In the genomic region with DNA sequence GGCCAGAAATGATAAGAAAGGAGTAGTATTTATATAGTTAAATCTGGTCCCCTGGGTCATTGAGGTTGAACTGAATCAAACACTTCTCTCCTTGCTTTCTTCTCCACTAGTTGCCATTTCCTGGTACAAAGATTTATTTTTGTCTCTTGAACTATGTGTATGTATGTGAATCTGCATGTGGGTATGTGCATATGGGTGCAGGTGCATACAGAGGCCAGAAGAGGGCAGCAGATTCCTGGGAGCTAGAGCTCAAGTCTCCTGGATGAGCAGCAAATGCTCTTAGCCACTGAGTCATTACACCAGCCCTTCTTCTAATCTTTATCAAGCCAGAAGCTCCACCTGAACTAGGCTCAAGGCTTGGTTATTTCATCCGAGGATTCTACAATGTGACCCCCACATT, we compare ENCODE assay signal across 22 mouse cellular contexts.
DNase-seq lines count a peak whose midpoint lies in the region; ATAC-seq and TF ChIP-seq lines count a peak whose summit lies in the region.
"Had no signal": no experiment of that assay in that cellular context is flagged by ENCODE, and none has a peak within 500 bp of the region (broad histone marks: within the 10 kb centered on the region; RNA-seq: fewer than 3 reads in every experiment).

No protein-coding gene starts in this region.

- H3K36me3 ChIP-seq in forebrain, postnatal 0 days (ENCODE audit: insufficient read depth): no peaks in the 10 kb centered on the region
- H3K36me3 ChIP-seq in forebrain, embryonic 10.5 days (replicated peaks): no peaks in the 10 kb centered on the region
- no peaks in the 10 kb centered on the region for H3K36me3 ChIP-seq in testis, adult 2 months (ENCODE audit: control insufficient read depth, insufficient read depth, low read length)
- H3K36me3 ChIP-seq: hindbrain, embryonic 15.5 days had no signal

- H3K9ac ChIP-seq in forebrain, postnatal 0 days: no peak overlapping the region
- H3K9ac ChIP-seq: forebrain, embryonic 13.5 days; hindbrain, embryonic 15.5 days; neural tube, embryonic 15.5 days had no signal

- no peak overlapping the region for H3K4me2 ChIP-seq in forebrain, postnatal 0 days (ENCODE audit: low read depth)
- H3K4me2 ChIP-seq: forebrain, embryonic 13.5 days; hindbrain, embryonic 15.5 days; neural tube, embryonic 15.5 days had no signal

- no peak overlapping the region for H3K4me3 ChIP-seq in forebrain, postnatal 0 days (ENCODE audit: low read depth, low read length)
- H3K4me3 ChIP-seq in forebrain, embryonic 10.5 days: no peak overlapping the region
- no peak overlapping the region for H3K4me3 ChIP-seq in layer of hippocampus, adult 2 months
- no peak overlapping the region for H3K4me3 ChIP-seq in testis, adult 2 months (ENCODE audit: control insufficient read depth, low read depth, low read length)
- H3K4me3 ChIP-seq: forebrain, embryonic 13.5 days; hindbrain, embryonic 15.5 days; neural tube, embryonic 15.5 days had no signal

- no peak for DNase-seq in forebrain, postnatal 0 days
- no peak for DNase-seq in forebrain, embryonic 10.5 days (ENCODE audit: extremely low spot score, low spot score)
- no peak for DNase-seq in layer of hippocampus, adult 2 months (ENCODE audit: low spot score in 2 of 2)
- DNase-seq in layer of hippocampus, postnatal 14 days (ENCODE audit: low spot score in 2 of 2): no peak
- no peak for DNase-seq in testis, postnatal 14 days (ENCODE audit: low spot score)
- DNase-seq in thymus, postnatal 10 days (ENCODE audit: low spot score in 2 of 2): no peak
- no peak for DNase-seq in spleen, postnatal 36 days (ENCODE audit: low spot score in 2 of 2)
- DNase-seq: adrenal gland, adult 8-10 months; cerebellum, adult 9-11 months; gastrocnemius, postnatal 14 days; heart, postnatal 10 days; kidney, adult 18-20 months; kidney, postnatal 10 days; left cerebral cortex, postnatal 4 days; lung, adult 18-20 months; midbrain, embryonic 14.5 days; right cerebral cortex, postnatal 14 days; spleen, adult 18-20 months had no signal

- H3K9me3 ChIP-seq in forebrain, postnatal 0 days (ENCODE audit: low read length): no peaks in the 10 kb centered on the region
- peaks cover 19% of the 10 kb centered on the region for H3K9me3 ChIP-seq in forebrain, embryonic 10.5 days
- H3K9me3 ChIP-seq: neural tube, embryonic 15.5 days had no signal

- peak; percentile 18; the same call in 1 of the 2 replicates for TF ChIP-seq CTCF in forebrain, postnatal 0 days (IDR thresholded peaks at IDR 0.05; ENCODE audit: low read depth)
- peak; percentile 64 for TF ChIP-seq CTCF in layer of hippocampus, adult 2 months (conservative IDR thresholded peaks at IDR 0.05)
- peak; percentile 61; the same call in 1 of the 2 replicates for TF ChIP-seq CTCF in testis, adult 2 months (IDR thresholded peaks at IDR 0.05; ENCODE audit: control insufficient read depth, insufficient read depth, insufficient replicate concordance, low read depth, low read length)

- H3K27ac ChIP-seq in forebrain, postnatal 0 days (ENCODE audit: low read depth, low read length): no peak overlapping the region
- no peak overlapping the region for H3K27ac ChIP-seq in forebrain, embryonic 10.5 days
- H3K27ac ChIP-seq in layer of hippocampus, adult 2 months: no peak overlapping the region
- H3K27ac ChIP-seq in testis, adult 2 months (ENCODE audit: control insufficient read depth, insufficient read depth, low read depth, low read length): no peak overlapping the region
- H3K27ac ChIP-seq: forebrain, embryonic 13.5 days; hindbrain, embryonic 15.5 days; neural tube, embryonic 15.5 days had no signal

- no peaks in the 10 kb centered on the region for H3K4me1 ChIP-seq in forebrain, postnatal 0 days (ENCODE audit: insufficient read depth)
- no peaks in the 10 kb centered on the region for H3K4me1 ChIP-seq in forebrain, embryonic 10.5 days
- no peaks in the 10 kb centered on the region for H3K4me1 ChIP-seq in testis, adult 2 months (ENCODE audit: control insufficient read depth, insufficient read depth, low read length)
- H3K4me1 ChIP-seq: forebrain, embryonic 13.5 days; hindbrain, embryonic 15.5 days; neural tube, embryonic 15.5 days had no signal

- H3K27me3 ChIP-seq in forebrain, postnatal 0 days (ENCODE audit: insufficient read depth, low read length): no peaks in the 10 kb centered on the region
- no peaks in the 10 kb centered on the region for H3K27me3 ChIP-seq in forebrain, embryonic 10.5 days (ENCODE audit: poor library complexity, severe bottlenecking)
- no peaks in the 10 kb centered on the region for H3K27me3 ChIP-seq in testis, adult 2 months (ENCODE audit: control insufficient read depth, insufficient read depth, low read length)
- H3K27me3 ChIP-seq: forebrain, embryonic 13.5 days; hindbrain, embryonic 15.5 days; neural tube, embryonic 15.5 days had no signal

- ATAC-seq in forebrain, postnatal 0 days: no peak
- ATAC-seq: forebrain, embryonic 13.5 days had no signal

- 96% methylated on average over 1 of the region's 1 CpGs for WGBS in forebrain, postnatal 0 days
- WGBS in forebrain, embryonic 10.5 days: 90% methylated on average over 1 of the region's 1 CpGs

- TF ChIP-seq POLR2A in testis, adult 2 months (IDR thresholded peaks at IDR 0.05; ENCODE audit: control insufficient read depth, low read depth, low read length): no peak
